Mouse (Mus musculus) layer of hippocampus, adult 11-12 months (tissue): ENCODE results near the gene Spns2.

Experiments
- DNase-seq: peaks from one replicate; pipeline ENCODE4 v3.0.0; 2022; ENCODE audit warnings: low spot score

The Spns2 gene

DNA sequence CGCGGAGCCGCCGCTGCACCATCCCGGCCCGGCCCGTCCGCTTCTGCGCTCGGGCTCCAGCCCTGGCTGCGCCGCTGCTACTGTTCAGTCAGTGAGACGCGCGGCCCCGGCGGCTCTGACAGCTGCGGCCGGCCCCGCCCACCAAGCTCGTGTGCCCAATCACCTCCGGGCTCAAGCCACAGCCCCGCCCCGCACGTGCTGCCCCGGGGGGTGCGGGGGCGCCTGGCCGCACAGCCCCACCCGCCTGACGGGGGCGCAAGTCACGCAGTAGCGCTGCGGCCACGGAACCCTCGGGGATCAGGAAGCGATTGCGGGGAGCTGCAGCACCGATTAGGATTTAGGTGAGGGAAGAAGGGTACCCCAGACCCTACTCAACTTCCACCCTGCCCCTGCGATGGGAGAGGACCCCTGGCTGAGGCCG lies at the start of gene Spns2:
TSS of gene Spns2 (minus strand) at position 24 of the 421 bp plus-strand sequence.
- peak; percentile 97 for DNase-seq

DNA sequence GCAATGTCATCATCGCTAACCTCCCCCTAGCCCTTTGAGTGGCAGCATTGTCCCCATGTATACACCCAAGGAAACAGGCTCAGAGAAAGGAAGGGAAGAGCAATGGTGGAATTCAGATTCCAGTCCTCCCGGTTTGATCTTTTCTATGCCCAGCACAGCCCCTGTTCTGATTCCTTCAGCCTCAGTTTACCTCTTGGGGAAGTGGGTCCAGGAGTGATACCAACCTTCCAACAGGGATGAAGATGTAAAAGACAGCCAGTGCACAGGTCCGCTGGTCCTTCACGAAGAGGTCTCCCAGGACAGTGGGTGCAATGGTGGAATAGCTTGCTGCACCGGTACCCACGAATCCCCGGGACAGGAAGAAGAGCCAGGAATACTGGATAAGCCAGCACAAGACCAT lies 49.1 kb upstream of the Spns2 start:
- DNase-seq, result no peak

DNA sequence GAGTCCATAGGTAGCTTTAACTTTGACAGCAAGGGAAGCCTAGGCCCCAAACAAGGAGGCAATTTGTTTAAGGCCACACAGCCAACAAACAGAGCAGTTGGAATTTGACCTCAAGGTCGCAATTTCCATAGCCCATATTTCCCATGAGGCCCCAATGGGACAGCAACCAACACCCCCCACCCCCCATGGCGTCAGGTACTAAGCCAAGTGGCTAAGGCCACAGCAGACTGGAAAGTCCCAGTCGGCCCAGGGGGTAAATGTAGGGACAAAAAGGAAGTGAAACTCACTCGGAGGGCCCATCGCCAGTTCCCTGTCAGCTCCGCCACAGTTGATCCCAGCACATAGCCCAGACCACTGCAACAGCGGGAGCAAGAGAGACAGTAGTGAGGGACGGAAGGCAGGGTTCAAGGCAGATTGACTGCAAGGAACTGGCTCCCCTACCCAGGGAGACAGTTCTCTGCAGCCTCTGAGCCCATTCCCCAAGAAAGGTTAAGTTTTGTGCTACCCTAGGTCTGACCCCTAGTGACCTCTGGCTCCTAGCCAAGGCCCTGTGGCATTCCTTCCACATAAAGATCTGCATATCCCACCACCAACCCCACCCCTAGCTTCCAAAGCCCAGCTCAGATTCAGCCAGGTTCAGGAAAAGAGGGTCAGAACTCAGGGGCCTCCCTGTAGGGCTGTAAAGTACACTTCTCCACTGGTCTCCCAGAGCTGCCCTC lies 48.5 kb upstream of the Spns2 start:
- DNase-seq, result peak; percentile 38

DNA sequence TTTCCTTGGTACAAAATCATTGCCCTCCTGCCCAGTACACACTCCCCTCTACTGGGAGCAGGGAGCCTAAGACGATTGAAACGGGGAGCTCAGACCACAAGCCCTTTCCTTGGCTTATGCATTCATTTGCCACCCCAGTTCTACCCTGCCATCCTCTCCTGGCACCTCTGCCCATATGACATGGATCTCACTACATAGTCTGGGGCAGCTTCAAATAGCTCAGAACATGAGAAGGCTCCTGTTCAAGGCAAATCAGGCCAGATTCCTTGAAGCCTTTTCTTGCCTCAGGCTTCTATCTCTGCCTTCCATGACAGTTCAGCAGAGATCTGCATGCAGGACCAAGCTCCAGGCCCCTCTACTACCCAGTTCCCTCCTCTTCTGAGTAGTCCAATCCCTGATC lies 47.8 kb upstream of the Spns2 start:
- no peak for DNase-seq

DNA sequence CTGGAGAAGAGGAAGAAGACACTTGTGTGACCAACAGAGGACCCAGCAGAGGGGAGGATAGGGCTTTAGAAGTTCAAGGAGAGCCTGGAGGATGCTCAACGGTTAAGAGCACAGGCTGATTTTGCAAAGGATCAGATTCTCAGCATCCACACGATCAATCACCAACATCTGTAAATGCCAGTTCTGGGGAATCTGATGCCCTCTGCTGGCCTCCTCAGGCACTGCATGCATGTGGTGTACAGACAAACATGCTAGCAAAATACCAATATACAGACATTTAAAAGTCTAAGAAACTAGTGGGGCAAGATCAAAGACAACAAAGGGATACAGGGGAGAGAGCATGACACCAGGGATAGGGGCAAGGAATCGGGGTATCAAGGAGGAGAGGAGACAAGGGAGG lies 45.8 kb upstream of the Spns2 start:
- no peak for DNase-seq

DNA sequence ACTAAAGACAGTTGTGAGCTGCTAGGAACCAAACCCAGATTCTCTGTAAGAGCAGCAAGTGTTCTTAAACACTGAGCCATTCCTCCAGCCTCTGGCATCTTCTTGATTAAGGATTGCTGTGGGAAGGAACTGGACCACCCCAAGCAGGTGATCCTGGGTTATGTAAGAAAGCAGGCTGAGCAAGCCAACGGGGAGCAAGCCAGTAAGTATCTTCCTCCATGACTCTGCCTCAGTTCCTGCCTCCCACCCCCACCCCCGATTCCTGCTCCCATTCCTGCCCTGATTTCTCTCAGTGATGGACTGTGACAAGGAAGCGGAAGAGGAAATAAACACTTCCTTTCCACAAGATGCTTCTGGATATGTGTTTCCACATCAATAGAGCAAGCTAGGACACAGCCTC lies 43.2 kb upstream of the Spns2 start:
- no peak for DNase-seq

DNA sequence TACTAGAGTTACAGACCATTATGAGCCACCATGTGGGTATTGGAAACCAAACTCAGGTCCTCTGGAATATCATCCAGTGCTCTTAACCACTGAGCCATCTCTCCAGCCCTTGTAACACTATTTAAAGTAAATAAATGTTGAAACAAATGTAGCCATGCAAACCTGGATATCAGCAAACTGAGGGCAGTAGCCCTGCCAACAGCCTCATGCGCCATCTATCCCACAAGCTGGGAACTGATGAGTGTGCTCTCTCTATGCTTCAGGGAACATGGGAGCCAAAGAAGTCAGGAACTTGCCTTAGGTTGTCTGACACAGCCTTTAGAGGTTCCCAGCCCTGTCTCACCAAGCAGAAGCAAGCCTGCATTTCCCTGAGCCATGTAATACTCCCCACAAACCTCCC lies 41.9 kb upstream of the Spns2 start:
- peak; percentile 41 for DNase-seq

DNA sequence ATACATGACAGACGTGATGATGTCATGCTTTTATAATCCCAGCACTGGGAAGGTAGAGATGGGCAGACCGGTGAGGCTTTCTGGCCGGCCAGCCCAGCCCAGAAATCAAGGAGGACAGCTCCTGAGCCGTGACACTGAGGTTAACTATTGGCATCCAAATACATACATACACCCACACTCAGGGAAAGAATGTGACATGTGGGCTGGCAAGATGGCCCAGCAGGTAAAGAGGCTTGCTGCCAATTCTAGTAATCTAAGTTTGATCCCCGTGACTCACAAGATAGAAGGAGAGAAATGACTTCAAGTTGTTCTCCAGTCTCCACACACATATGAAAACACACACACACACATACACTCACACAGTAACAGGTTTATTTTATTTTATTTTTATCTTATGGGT lies 41.4 kb upstream of the Spns2 start:
- DNase-seq, result no peak

DNA sequence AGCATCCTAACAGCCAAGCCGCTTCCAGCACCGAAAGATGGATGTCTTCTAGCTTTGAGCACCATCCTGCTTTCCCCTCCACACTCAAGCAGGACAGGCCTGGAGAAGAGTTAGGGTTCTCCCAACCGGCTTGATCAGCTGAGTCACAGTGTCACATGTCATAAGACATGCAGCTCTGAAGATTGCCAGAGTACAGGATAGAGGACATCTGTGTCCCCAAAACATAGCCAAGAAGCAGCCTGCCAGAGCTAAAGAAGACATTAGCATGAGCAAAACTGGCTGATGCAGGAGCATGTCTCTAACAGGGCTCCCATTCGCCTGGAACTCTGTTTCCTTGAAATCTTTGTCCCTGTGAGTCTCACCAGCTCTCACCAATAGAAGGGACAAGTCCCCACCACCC lies 36.5 kb upstream of the Spns2 start:
- DNase-seq, result no peak

DNA sequence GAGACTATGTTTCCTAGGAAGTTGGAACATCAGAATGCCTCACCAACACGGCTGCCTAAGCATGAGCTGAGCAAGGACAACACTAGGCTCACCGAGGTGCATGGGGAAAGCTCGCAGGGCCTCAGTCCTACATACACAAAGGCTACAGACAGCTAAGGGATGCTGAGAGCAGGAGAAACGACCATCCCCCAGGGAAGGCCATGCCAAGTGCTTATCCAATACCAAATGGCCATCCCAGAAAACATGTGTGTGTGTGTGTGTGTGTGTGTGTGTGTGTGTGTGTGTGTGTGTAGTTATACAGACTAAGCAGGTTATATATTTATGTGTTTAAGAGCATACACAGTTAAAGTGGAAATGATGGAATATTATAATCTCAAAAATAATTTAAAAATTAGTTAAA lies 34.0 kb upstream of the Spns2 start:
- DNase-seq, result no peak

DNA sequence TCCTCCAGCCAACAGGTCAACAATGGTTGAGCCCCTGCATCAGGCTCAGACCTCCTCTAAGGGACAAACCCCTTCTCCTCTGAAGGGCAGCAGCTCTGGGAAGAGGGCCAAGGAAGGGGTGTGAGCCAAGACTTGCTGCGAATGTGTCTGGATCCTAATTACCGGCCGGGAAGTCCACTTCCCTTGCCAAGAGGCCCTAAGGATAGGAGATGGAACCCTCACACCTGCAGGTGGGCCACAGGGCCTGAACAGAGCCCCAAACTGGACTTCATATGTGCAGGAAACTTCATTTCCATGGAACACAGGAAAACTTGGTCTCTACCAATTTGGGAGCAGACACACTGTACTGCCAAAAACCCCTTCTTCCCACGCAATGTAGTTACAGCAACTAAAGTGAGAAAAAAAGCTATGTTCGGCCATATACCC lies 32.9 kb upstream of the Spns2 start:
- peak; percentile 54 for DNase-seq

DNA sequence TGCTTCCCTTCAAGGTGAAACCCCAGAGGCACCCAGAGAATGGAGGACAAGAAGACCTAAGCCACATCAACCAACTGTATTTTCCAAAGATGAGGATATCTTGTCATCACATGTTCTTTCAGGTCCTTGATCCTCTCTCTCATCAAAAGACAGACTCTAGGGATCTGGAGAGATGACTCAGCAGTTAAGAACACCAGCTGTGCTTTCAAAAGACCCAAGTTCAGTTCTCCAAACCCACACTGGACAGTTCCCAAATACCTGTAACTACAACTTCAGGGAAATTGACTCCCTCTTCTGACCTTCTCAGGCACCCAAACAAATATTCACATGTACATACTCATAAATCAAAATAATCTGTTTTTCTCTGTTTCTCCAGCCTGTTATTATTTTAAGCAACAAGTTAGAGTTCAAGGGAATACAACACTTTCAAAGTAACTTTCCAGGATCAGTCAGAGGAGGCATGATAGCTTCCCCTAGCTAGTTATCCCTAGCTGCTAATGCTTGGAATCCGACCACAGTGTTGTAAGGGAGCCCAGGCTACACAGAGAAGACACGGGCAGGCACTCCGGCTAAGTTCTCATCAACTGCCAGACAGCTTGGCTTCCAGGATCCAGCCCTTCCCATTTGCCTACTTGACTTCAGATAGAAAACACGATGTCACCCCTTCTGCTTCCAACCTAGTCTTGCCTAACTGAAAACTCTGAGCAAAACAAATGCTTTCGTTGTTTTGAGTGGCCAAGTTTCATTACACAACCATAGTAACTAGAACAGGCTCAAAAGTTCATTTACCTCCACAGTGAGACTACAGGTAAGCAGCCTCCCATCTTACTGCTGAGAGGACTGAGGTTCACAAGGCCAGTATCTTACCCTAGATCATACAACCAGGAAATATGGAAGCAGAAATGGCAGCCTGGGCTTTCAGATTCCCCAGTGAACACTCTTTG lies 32.2 kb upstream of the Spns2 start:
- no peak for DNase-seq

DNA sequence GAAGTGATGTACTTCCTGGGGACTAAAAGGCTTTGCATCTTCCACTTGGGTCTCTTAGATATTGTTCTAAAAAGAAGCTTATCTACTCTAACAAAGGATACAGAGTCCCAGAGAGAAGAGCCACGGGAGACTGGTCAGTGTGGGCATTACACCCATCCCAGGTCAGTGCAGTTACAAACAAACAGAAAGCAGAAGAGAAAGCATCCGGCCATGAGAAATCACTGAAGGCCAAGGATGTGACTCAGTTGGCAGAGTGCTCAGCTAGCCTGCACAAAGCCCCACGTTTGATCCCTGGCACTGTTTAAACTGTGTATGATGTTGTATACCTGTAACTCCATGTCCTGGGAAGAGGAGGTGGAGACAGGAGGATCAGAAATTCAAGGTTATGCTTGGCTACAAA lies 30.2 kb upstream of the Spns2 start:
- no peak for DNase-seq

DNA sequence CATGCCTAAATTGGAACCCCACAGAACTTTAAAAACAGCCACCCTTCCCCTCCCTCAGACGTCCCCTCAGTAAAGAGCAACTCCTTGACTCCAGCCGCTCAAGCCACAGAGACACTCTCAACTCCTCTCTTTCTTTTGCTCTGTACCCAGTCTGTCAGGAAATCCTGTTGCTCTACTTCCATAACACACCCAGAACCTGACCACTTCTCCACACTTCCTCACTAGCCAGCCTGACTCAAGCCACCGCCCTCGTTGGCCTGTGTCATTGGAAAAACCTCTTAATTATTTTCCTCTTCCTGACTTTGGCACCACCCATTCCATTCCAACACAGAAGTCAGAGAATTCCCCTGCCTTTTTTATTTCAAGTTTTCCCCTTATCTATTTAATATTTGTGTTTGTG lies 29.5 kb upstream of the Spns2 start:
- no peak for DNase-seq

DNA sequence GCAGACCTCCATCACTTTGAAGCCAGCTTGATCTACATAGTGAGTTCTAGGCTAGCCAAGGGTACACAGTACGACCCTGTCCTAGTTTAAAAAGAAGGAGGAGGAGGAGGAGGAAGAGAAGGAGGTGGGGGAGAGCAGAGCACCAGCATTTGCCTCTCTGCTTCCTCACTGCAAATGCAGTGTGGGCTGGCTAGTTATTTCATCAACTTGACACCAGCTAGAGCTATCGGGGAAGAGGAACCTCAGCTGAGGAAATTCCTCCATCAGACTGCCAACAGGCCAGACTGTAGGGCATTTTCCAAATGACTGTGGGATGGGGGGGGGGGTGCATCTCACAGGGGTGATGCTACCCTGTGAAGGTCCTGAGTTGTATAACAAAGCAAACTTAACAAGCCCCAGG lies 28.7 kb upstream of the Spns2 start:
- no peak for DNase-seq

DNA sequence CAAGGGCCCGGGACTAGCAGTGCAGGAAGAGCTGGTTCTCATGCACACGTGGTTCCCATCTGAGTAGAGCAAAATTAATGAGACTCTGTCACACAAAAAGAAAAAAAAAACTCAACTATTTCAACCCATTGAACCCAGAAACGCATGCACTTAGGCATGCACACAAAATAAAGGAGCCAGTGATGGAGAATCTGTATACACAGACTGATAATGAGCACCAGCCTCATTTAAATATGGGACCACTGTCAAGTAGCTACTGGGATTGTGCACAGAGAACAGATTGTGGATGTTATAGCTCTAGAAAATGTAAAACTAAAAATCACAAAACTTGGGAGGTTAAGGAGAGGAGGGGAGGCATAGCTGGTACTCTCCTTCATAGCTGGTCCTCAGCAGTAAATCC lies 25.3 kb upstream of the Spns2 start:
- DNase-seq, result no peak

DNA sequence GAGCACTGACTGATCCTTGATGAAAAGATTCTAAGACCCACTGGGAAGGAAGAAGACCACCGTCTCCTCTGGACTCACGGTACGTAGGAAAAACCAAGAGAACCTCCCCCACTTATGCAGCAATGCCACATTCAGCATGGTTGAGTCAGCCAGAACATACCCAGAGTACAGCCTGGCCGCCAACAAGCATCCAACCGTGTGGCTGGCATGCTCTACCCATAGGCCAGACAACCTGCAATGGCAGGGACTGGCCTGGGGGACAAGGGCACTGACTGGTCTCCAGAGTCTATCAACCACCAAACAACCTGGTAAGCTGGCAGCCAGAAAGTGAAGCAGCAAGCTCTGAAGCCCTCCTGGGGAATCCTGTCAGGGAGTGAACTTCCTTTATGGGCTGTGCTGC lies 18.9 kb upstream of the Spns2 start:
- no peak for DNase-seq

DNA sequence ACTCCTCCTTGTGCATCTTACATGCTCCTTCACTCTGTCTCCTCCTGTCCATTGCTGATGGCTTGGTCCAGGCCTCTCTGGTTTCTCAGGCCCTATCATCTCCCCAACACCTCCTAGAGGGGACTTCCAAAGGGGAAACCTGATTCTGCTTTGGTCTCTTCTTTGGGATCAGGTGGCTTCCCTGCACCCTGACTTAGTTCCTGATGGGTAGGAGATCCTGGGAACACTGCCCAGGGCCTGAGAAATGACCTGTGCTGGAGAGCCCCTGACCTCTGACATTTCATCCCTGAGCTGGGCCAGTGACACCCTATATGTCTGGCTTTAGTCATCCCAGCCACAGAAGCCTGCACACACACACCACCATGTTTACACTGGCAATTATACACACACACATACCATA lies 17.9 kb upstream of the Spns2 start:
- DNase-seq, result no peak

DNA sequence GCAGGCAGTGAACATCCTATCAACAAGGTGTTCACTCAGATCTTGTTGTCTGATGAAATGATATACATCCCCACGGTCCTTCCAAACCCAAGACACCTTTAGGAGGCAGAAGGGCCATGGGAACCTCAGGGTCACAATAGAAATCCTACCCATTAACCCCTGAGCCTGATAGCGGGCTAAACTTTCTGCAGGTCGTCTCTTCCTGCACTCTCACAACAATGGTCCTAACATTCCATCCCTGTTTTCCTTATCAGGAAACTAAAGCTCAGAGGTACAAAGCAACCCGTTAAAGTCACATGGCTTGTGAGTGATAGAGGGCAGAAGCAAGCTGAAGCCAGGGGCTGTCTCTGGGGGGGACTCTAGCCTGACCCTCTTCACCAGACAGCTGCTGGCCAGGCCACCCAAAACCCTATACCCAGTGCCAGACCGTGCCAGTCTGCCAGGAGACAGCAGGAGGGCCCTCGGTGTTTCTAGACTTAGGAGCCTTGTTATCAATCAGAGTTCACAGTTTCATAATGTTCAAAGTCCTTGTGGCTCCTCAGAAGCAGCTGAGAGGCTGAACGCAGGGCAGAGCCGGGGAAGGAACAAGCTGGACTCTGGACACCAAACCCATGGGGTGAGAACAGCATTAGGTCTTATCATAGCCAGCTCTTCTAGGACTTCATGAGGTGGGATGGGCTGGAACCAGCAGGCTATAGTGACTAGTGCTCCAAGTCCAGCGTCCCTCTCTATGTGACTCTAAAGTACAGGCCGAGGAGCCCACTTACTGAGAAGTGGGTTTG lies 14.5 kb upstream of the Spns2 start:
- no peak for DNase-seq

DNA sequence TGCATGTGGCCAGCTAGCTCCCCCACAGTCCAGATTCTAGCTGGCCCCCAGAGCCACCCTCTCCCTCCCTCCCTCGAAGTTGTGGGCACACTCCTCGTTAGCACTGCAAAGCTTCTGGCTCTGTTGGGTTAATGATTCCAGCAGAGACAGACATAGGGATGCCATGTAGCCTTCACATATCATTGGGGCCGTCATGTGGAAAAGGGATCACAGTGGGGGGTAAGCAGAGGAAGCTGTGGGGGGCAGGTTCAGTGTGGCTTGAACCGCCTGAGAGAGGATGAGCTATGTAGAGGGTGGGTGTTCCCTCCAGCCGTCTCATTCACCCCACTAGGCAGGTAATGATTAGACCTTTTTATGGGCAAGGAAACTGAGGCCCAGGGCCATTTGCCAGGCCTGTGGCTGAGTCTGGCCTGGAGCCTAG lies 13.8 kb upstream of the Spns2 start:
- DNase-seq, result no peak

DNA sequence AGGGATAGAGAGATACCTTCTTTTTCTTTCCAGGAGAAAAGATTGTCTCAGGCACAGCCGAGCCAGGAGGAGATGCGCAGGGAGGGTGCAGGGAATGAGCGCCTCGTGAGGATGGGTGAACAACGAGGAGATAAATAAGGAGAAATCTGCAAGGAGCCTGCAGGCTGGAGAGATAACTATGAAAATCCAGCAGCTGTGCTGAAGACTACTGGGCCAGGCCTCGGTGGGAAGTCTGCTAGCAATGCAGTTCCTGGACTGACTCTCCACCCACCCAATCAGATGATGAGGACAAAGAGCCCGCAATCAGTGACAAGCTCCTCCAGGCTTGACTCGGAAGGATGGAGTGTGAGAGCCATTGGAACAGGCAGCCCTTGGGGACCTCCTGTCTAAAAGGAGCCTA lies 12.5 kb upstream of the Spns2 start:
- DNase-seq, result no peak

DNA sequence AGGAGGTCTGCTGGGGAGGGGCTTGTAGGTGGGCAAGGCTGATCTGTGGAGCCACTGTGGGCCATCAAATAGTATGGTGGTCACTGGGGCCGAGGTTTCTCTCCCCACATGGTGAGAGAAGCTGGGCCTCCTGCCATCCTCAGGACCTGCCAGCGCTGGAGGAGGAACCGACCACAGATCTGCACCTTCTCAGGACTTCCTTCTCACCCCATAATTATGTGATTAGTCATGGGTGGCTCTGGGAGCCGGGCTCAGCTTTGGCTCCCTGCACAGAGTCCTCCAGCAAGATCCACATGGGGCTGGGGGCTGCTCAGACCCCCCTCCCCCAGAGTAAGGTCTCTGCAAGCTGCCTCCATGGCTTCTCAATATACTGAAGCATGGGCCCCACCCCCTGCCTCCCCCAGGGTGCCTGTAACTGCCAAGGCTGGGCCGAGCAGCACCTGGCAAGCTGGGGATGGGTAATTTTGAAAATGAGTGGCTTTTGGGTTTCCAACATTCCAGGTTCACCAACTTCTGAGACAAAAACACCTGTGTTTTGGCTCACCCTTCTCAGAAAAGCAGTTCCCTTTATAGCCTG lies 11.8 kb upstream of the Spns2 start:
- no peak for DNase-seq
